Mouse (Mus musculus): Measurements from ENCODE around the gene Prdm16. TPM values are rescaled to one million over a fixed set of nuclear protein-coding genes. Genes with fewer than 3 reads are reported as not detected.

Prdm16 gene
- polyA plus RNA-seq, 1 experiment from 2014 or later, result 2.1 TPM

DNA sequence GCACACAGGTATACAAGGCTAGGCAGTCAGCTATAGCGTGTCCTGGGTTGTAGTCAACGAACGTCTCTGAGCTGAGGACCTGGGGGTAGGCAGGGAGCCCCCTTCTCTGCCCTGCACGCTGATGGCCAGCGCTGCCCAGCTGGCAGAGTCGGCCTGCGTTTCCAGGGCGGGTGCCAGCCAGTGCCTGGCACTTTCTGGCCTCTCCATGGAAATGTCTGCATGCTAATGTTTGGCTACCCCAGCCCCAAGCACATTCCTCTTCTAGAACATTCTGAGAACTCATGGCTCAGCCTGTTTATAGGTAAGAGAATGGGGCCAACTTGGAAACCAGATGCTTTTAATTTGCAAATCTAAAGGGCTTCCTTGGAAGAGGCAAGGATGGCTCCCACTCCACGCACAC lies 186.2 kb downstream of the Prdm16 start:
- Histone ChIP-seq H3K9ac (ENCODE audit: low read depth, low read length) (no peak overlapping the region), H3K27me3 (ENCODE audit: control insufficient read depth, insufficient read depth, low read depth, low read length) (no peaks in the 10 kb centered on the region), H3K4me3 (ENCODE audit: low read depth, low read length) (no peak overlapping the region), H3K4me1 (ENCODE audit: control insufficient read depth, low read depth, low read length) (no peaks in the 10 kb centered on the region), H3K36me3 (ENCODE audit: control insufficient read depth, insufficient read depth) (no peaks in the 10 kb centered on the region), H3K4me2 (ENCODE audit: low read depth, low read length) (no peak overlapping the region), H3K9me3 (replicated peaks; ENCODE audit: control insufficient read depth, low read length) (no peaks in the 10 kb centered on the region), H3K27ac (ENCODE audit: low read length) (no peak overlapping the region)
- ATAC-seq (ENCODE audit: low read depth), result no peak
- 73% methylated on average over 9 of the region's 9 CpGs for WGBS (ENCODE audit: insufficient replicate concordance)

DNA sequence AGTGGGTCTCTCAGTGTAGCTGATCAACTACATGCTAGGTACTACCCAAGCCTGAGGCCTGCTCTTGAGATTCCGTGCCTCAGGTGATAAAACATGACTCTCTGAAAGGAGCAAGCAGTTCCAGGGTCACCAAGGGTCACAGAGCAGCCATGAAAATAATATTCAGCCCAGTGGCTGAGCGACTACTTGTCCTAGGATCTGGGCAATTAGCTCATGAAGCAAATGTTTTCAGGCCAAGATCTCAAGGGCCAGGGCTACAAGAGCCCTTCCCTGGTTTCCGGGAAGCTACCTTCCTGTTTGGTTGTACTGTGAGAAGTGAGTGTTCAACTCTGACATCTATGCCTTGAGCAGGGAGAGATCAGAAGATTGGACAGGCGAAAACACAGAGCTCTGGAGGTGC lies 186.6 kb downstream of the Prdm16 start:
- Histone ChIP-seq H3K4me1 (ENCODE audit: control insufficient read depth, low read depth, low read length) (no peaks in the 10 kb centered on the region), H3K27ac (ENCODE audit: low read length) (no peak overlapping the region), H3K27me3 (ENCODE audit: control insufficient read depth, insufficient read depth, low read depth, low read length) (no peaks in the 10 kb centered on the region), H3K9ac (ENCODE audit: low read depth, low read length) (no peak overlapping the region), H3K4me2 (ENCODE audit: low read depth, low read length) (no peak overlapping the region), H3K36me3 (ENCODE audit: control insufficient read depth, insufficient read depth) (no peaks in the 10 kb centered on the region), H3K9me3 (replicated peaks; ENCODE audit: control insufficient read depth, low read length) (no peaks in the 10 kb centered on the region), H3K4me3 (ENCODE audit: low read depth, low read length) (no peak overlapping the region)
- ATAC-seq (ENCODE audit: low read depth), result no peak
- 48% methylated on average over 4 of the region's 4 CpGs for WGBS (ENCODE audit: insufficient replicate concordance)

DNA sequence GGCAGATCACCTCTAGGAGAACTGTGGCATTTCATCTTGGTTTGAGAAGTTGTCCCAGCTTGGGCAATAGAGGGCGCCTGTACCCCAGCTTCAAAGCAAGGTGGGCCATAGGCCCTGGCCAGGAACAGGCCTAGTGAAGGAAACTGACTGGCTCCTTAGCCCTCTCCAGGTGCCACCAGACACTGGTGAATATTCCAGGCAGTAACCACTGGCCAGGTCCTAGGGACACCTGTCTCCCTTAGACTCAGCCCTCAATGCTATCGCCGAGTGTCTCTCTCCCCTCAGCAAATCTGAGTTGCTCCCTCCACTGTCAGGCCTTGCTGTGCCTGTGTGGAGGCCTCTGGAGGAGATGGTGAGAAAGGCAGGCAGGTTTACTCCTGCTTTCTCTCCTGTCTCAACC lies 187.3 kb downstream of the Prdm16 start:
- peak; percentile 43; the same call in 1 of the 2 replicates for ATAC-seq (ENCODE audit: low read depth)
- no peak overlapping the region for H3K9ac ChIP-seq (ENCODE audit: low read depth, low read length)
- H3K9me3 ChIP-seq (replicated peaks; ENCODE audit: control insufficient read depth, low read length), result no peaks in the 10 kb centered on the region
- H3K4me3 ChIP-seq (ENCODE audit: low read depth, low read length), result no peak overlapping the region
- H3K4me2 ChIP-seq (ENCODE audit: low read depth, low read length), result no peak overlapping the region
- no peak overlapping the region for H3K27ac ChIP-seq (ENCODE audit: low read length)
- H3K36me3 ChIP-seq (ENCODE audit: control insufficient read depth, insufficient read depth), result no peaks in the 10 kb centered on the region
- H3K4me1 ChIP-seq (ENCODE audit: control insufficient read depth, low read depth, low read length), result no peaks in the 10 kb centered on the region
- 46% methylated on average over 3 of the region's 3 CpGs for WGBS (ENCODE audit: insufficient replicate concordance)
- H3K27me3 ChIP-seq (ENCODE audit: control insufficient read depth, insufficient read depth, low read depth, low read length), result no peaks in the 10 kb centered on the region

- no peaks in the 10 kb centered on the region for H3K9me3 ChIP-seq (replicated peaks; ENCODE audit: control insufficient read depth, low read length)
- H3K27ac ChIP-seq (ENCODE audit: low read length), result no peak overlapping the region
- H3K9ac ChIP-seq (ENCODE audit: low read depth, low read length), result no peak overlapping the region
- ATAC-seq (ENCODE audit: low read depth), result no peak
- no peaks in the 10 kb centered on the region for H3K27me3 ChIP-seq (ENCODE audit: control insufficient read depth, insufficient read depth, low read depth, low read length)
- no peak overlapping the region for H3K4me2 ChIP-seq (ENCODE audit: low read depth, low read length)
- peaks cover 4% of the 10 kb centered on the region for H3K4me1 ChIP-seq (ENCODE audit: control insufficient read depth, low read depth, low read length)
- no peaks in the 10 kb centered on the region for H3K36me3 ChIP-seq (ENCODE audit: control insufficient read depth, insufficient read depth)
- WGBS (ENCODE audit: insufficient replicate concordance), result 62% methylated on average over 9 of the region's 9 CpGs
- no peak overlapping the region for H3K4me3 ChIP-seq (ENCODE audit: low read depth, low read length)
Measured at GRCm38 (mm10) chr4:154445721-154446120, 191.0 kb downstream of the Prdm16 start.

GRCm38 (mm10) chr4:154442645-154443304 lies 193.9 kb downstream of the Prdm16 start:
- no peaks in the 10 kb centered on the region for H3K9me3 ChIP-seq (replicated peaks; ENCODE audit: control insufficient read depth, low read length)
- no peaks in the 10 kb centered on the region for H3K36me3 ChIP-seq (ENCODE audit: control insufficient read depth, insufficient read depth)
- no peak for ATAC-seq (ENCODE audit: low read depth)
- H3K4me1 ChIP-seq (ENCODE audit: control insufficient read depth, low read depth, low read length), result peaks cover 4% of the 10 kb centered on the region
- no peak overlapping the region for H3K4me2 ChIP-seq (ENCODE audit: low read depth, low read length)
- H3K27me3 ChIP-seq (ENCODE audit: control insufficient read depth, insufficient read depth, low read depth, low read length), result no peaks in the 10 kb centered on the region
- 41% methylated on average over 9 of the region's 9 CpGs for WGBS (ENCODE audit: insufficient replicate concordance)
- H3K4me3 ChIP-seq (ENCODE audit: low read depth, low read length), result no peak overlapping the region
- H3K9ac ChIP-seq (ENCODE audit: low read depth, low read length), result no peak overlapping the region
- no peak overlapping the region for H3K27ac ChIP-seq (ENCODE audit: low read length)

- WGBS (ENCODE audit: insufficient replicate concordance), result 66% methylated on average over 14 of the region's 14 CpGs
- H3K27ac ChIP-seq (ENCODE audit: low read length), result no peak overlapping the region
- ATAC-seq (ENCODE audit: low read depth), result no peak
Measured at GRCm38 (mm10) chr4:154439455-154440052, 197.1 kb downstream of the Prdm16 start.

GRCm38 (mm10) chr4:154438610-154439009 lies 198.1 kb downstream of the Prdm16 start:
- Histone ChIP-seq H3K4me2 (ENCODE audit: low read depth, low read length) (no peak overlapping the region), H3K9me3 (replicated peaks; ENCODE audit: control insufficient read depth, low read length) (no peaks in the 10 kb centered on the region), H3K9ac (ENCODE audit: low read depth, low read length) (no peak overlapping the region), H3K27ac (ENCODE audit: low read length) (no peak overlapping the region), H3K4me3 (ENCODE audit: low read depth, low read length) (no peak overlapping the region), H3K27me3 (ENCODE audit: control insufficient read depth, insufficient read depth, low read depth, low read length) (no peaks in the 10 kb centered on the region), H3K4me1 (ENCODE audit: control insufficient read depth, low read depth, low read length) (peaks cover 4% of the 10 kb centered on the region), H3K36me3 (ENCODE audit: control insufficient read depth, insufficient read depth) (no peaks in the 10 kb centered on the region)
- ATAC-seq (ENCODE audit: low read depth), result no peak
- WGBS (ENCODE audit: insufficient replicate concordance), result 70% methylated on average over 15 of the region's 15 CpGs

More at GRCm38 (mm10) chr4:154439455-154440052, 197.1 kb downstream of the Prdm16 start:
- no peaks in the 10 kb centered on the region for H3K27me3 ChIP-seq (ENCODE audit: control insufficient read depth, insufficient read depth, low read depth, low read length)
- no peak overlapping the region for H3K4me2 ChIP-seq (ENCODE audit: low read depth, low read length)
- no peaks in the 10 kb centered on the region for H3K9me3 ChIP-seq (replicated peaks; ENCODE audit: control insufficient read depth, low read length)
- no peak overlapping the region for H3K9ac ChIP-seq (ENCODE audit: low read depth, low read length)
- no peaks in the 10 kb centered on the region for H3K36me3 ChIP-seq (ENCODE audit: control insufficient read depth, insufficient read depth)
- H3K4me1 ChIP-seq (ENCODE audit: control insufficient read depth, low read depth, low read length), result peaks cover 4% of the 10 kb centered on the region
- no peak overlapping the region for H3K4me3 ChIP-seq (ENCODE audit: low read depth, low read length)

DNA sequence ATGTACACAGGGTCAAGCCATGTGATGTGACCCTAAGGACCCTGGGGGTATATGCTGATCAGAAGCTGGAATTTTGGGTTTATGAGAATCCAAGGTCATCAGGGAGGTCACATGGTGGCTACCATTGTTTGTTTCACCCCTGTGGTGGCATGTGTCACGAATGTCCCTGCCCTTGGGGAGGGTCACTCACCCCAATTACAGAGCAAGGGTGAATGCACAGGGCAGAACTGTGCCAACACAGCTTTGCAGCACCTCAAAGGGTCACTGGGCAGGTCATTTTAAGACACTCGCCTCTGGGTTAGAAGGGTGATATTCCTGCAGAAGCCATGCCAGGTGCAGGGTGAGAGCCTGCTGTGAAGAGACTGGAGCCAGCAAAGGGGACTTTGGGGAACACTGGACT lies 206.9 kb downstream of the Prdm16 start:
- H3K27me3 ChIP-seq (ENCODE audit: control insufficient read depth, insufficient read depth, low read depth, low read length), result no peaks in the 10 kb centered on the region
- H3K36me3 ChIP-seq (ENCODE audit: control insufficient read depth, insufficient read depth), result no peaks in the 10 kb centered on the region
- no peak for ATAC-seq (ENCODE audit: low read depth)
- H3K9ac ChIP-seq (ENCODE audit: low read depth, low read length), result no peak overlapping the region
- no peak overlapping the region for H3K27ac ChIP-seq (ENCODE audit: low read length)
- no peaks in the 10 kb centered on the region for H3K4me1 ChIP-seq (ENCODE audit: control insufficient read depth, low read depth, low read length)
- H3K4me2 ChIP-seq (ENCODE audit: low read depth, low read length), result no peak overlapping the region
- H3K4me3 ChIP-seq (ENCODE audit: low read depth, low read length), result no peak overlapping the region
- no peaks in the 10 kb centered on the region for H3K9me3 ChIP-seq (replicated peaks; ENCODE audit: control insufficient read depth, low read length)
- WGBS (ENCODE audit: insufficient replicate concordance), result 35% methylated on average over 2 of the region's 2 CpGs

DNA sequence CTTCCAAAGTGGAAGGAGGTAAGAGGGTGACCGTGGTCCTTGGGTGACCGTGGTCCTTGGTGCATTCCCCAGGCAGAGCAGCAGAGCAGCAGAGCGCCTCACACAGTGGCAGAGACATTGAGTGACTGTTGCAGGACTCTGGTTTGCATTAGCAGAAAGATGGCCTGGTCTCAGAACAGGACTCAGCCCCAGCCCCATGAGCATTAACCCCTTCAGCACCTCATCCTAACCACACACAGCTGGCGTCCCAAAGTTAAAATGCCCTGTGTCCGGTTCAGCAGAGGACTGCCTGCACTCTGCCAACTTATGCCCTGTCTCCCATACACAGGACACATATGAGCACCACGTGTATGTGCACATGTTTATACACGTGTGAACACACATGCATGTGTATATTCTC lies 209.8 kb downstream of the Prdm16 start:
- H3K4me1 ChIP-seq (ENCODE audit: control insufficient read depth, low read depth, low read length), result no peaks in the 10 kb centered on the region
- H3K9ac ChIP-seq (ENCODE audit: low read depth, low read length), result no peak overlapping the region
- H3K4me3 ChIP-seq (ENCODE audit: low read depth, low read length), result no peak overlapping the region
- H3K9me3 ChIP-seq (replicated peaks; ENCODE audit: control insufficient read depth, low read length), result no peaks in the 10 kb centered on the region
- H3K36me3 ChIP-seq (ENCODE audit: control insufficient read depth, insufficient read depth), result no peaks in the 10 kb centered on the region
- H3K27ac ChIP-seq (ENCODE audit: low read length), result no peak overlapping the region
- H3K4me2 ChIP-seq (ENCODE audit: low read depth, low read length), result no peak overlapping the region
- no peaks in the 10 kb centered on the region for H3K27me3 ChIP-seq (ENCODE audit: control insufficient read depth, insufficient read depth, low read depth, low read length)
- ATAC-seq (ENCODE audit: low read depth), result no peak
- 60% methylated on average over 7 of the region's 7 CpGs for WGBS (ENCODE audit: insufficient replicate concordance)

Data from liver, embryonic 16.5 days (tissue).